Mouse (Mus musculus) liver, adult (tissue): ENCODE data around the gene Arhgap29.

Source experiments
- GATA4 ChIP-seq: IDR thresholded peaks from 2 replicates; pipeline ENCODE4 v1.6.1; 2014; ENCODE audit warnings: mild to moderate bottlenecking, low read length; ENCODE audit not compliant: insufficient replicate concordance

Arhgap29 gene

GRCm38 (mm10) chr3:121967681-121968476, 15.5 kb downstream of the Arhgap29 start:
- no peak for TF ChIP-seq GATA4

GRCm38 (mm10) chr3:121968621-121969020, 16.3 kb downstream of the Arhgap29 start:
- TF ChIP-seq GATA4 = no peak

GRCm38 (mm10) chr3:121969451-121969850, 17.1 kb downstream of the Arhgap29 start:
- no peak for TF ChIP-seq GATA4

GRCm38 (mm10) chr3:121973761-121974160, 21.4 kb downstream of the Arhgap29 start:
- no peak for TF ChIP-seq GATA4

GRCm38 (mm10) chr3:121975381-121975780, 23.0 kb downstream of the Arhgap29 start:
- TF ChIP-seq GATA4 = no peak

GRCm38 (mm10) chr3:121981306-121981705, 29.0 kb downstream of the Arhgap29 start:
- no peak for TF ChIP-seq GATA4

GRCm38 (mm10) chr3:121982450-121982849, 30.1 kb downstream of the Arhgap29 start:
- no peak for TF ChIP-seq GATA4

GRCm38 (mm10) chr3:121995125-121995524, 42.8 kb downstream of the Arhgap29 start:
- no peak for TF ChIP-seq GATA4

- TF ChIP-seq GATA4 = no peak
Observed at GRCm38 (mm10) chr3:121999934-122000333, 47.6 kb downstream of the Arhgap29 start.

- TF ChIP-seq GATA4 = no peak
Observed at GRCm38 (mm10) chr3:122001568-122001967, 49.2 kb downstream of the Arhgap29 start.

- TF ChIP-seq GATA4 = no peak
Observed at GRCm38 (mm10) chr3:122009818-122010217, 57.5 kb downstream of the Arhgap29 start.

GRCm38 (mm10) chr3:122010292-122010691, 58.0 kb downstream of the Arhgap29 start:
- no peak for TF ChIP-seq GATA4

GRCm38 (mm10) chr3:122012464-122012863, 60.1 kb downstream of the Arhgap29 start:
- no peak for TF ChIP-seq GATA4

- no peak for TF ChIP-seq GATA4
Observed at GRCm38 (mm10) chr3:122018421-122018820, 66.1 kb downstream of the Arhgap29 start.

GRCm38 (mm10) chr3:122019159-122019558, 66.8 kb downstream of the Arhgap29 start:
- TF ChIP-seq GATA4 = no peak

- TF ChIP-seq GATA4 = no peak
Observed at GRCm38 (mm10) chr3:122021029-122021652, 68.8 kb downstream of the Arhgap29 start.
